Mouse (Mus musculus) CH12.LX (cell line): Measurements from ENCODE around the gene AC140267.1. TPM values are rescaled to one million over a fixed set of nuclear protein-coding genes. Genes with fewer than 3 reads are reported as not detected.

Experiments
- DNase-seq: peaks from one replicate; pipeline ENCODE4 v3.0.0-alpha.2; 2013; ENCODE audit errors: extremely low read depth
- H3K27ac ChIP-seq: 2 replicates; pipeline ENCODE4 v1.5.1; 2012; ENCODE audit warnings: low read depth, mild to moderate bottlenecking, control low read depth, moderate library complexity; ENCODE audit not compliant: insufficient read depth
- H3K27me3 ChIP-seq: replicated peaks from 2 replicates; pipeline ENCODE3; 2012; ENCODE audit warnings: inconsistent platforms
- H3K36me3 ChIP-seq, 2 experiments: replicated peaks in 1 of 2; 2 replicates each; pipeline versions ENCODE3 to v1.6.1; 2012; ENCODE audit warnings: inconsistent platforms in 1 of 2, low read length in 1 of 2, mild to moderate bottlenecking in 1 of 2, mixed read lengths in 1 of 2, moderate library complexity in 1 of 2; ENCODE audit not compliant: control insufficient read depth in 1 of 2, insufficient read depth in 1 of 2
- H3K4me1 ChIP-seq, 2 experiments: 2 replicates each; pipeline ENCODE4 v1.6.1; 2012; ENCODE audit warnings: inconsistent platforms in 1 of 2, moderate library complexity in 1 of 2; ENCODE audit not compliant: insufficient read depth in 2 of 2, control insufficient read depth in 1 of 2
- H3K4me2 ChIP-seq: 2 replicates; pipeline ENCODE4 v1.6.1; 2012; ENCODE audit warnings: low read depth, mild to moderate bottlenecking, control low read depth; ENCODE audit not compliant: poor library complexity, insufficient read depth, severe bottlenecking
- H3K4me3 ChIP-seq, 3 experiments: fragments of 150-350 bp in 1 of 3; sonication (generic) in 1 of 3; replicated peaks in 1 of 3; 2 replicates each; pipeline versions ENCODE3 to v1.5.1; 2011 to 2012; ENCODE audit warnings: low read depth in 2 of 3, low read length in 2 of 3, mild to moderate bottlenecking in 2 of 3, moderate library complexity in 2 of 3, control low read depth in 1 of 3, improper control_type of control experiment in 1 of 3, inconsistent platforms in 1 of 3, mixed read lengths in 1 of 3; ENCODE audit not compliant: poor library complexity in 1 of 3
- H3K79me2 ChIP-seq: replicated peaks from 2 replicates; pipeline ENCODE4 v1.6.1; 2012; ENCODE audit warnings: mild to moderate bottlenecking, moderate library complexity; ENCODE audit not compliant: control insufficient read depth, poor library complexity, insufficient read depth, severe bottlenecking; ENCODE audit errors: extremely low read depth
- H3K9ac ChIP-seq: 2 replicates; pipeline ENCODE4 v1.6.1; 2012; ENCODE audit warnings: low read depth, mild to moderate bottlenecking, control low read depth, moderate library complexity; ENCODE audit not compliant: insufficient read depth
- H3K9me3 ChIP-seq: replicated peaks from 2 replicates; pipeline ENCODE3; 2012; ENCODE audit warnings: low read length, inconsistent platforms, mixed read lengths
- BHLHE40 ChIP-seq: IDR thresholded peaks from 2 replicates; pipeline ENCODE4 v1.6.1; 2011; ENCODE audit warnings: mild to moderate bottlenecking, low read depth, low read length, improper control_type of control experiment
- CHD1 ChIP-seq: IDR thresholded peaks from 2 replicates; pipeline ENCODE4 v1.6.1; 2012; ENCODE audit warnings: low read depth, low read length, improper control_type of control experiment, inconsistent platforms
- CHD2 ChIP-seq: IDR thresholded peaks from 2 replicates; pipeline ENCODE4 v1.6.1; 2011; ENCODE audit warnings: low read length, improper control_type of control experiment
- CTCF ChIP-seq, 2 experiments: IDR thresholded peaks in 1 of 2; conservative IDR thresholded peaks in 1 of 2; 2 replicates each; pipeline ENCODE4 v1.5.1; 2011 to 2012; ENCODE audit warnings: low read depth in 2 of 2, low read length in 2 of 2, improper control_type of control experiment in 1 of 2, inconsistent platforms in 1 of 2, mild to moderate bottlenecking in 1 of 2, moderate library complexity in 1 of 2
- ELF1 ChIP-seq: IDR thresholded peaks from 2 replicates; pipeline ENCODE4 v1.6.1; 2014; ENCODE audit warnings: low read depth, mild to moderate bottlenecking, inconsistent platforms, low read length, improper control_type of control experiment
- EP300 ChIP-seq: IDR thresholded peaks from 2 replicates; pipeline ENCODE4 v1.6.1; 2011; ENCODE audit warnings: low read length, improper control_type of control experiment
- JUN ChIP-seq: IDR thresholded peaks from 2 replicates; pipeline ENCODE4 v1.6.1; 2011; ENCODE audit warnings: low read depth, mild to moderate bottlenecking, low read length, improper control_type of control experiment, moderate library complexity; ENCODE audit not compliant: insufficient read depth
- JUND ChIP-seq: conservative IDR thresholded peaks from 2 replicates; pipeline ENCODE4 v1.6.1; 2011; ENCODE audit warnings: low read depth, low read length, improper control_type of control experiment
- MAFK ChIP-seq: IDR thresholded peaks from 2 replicates; pipeline ENCODE4 v1.6.1; 2011; ENCODE audit warnings: low read length, improper control_type of control experiment; ENCODE audit not compliant: insufficient replicate concordance
- MYC ChIP-seq: IDR thresholded peaks from 2 replicates; pipeline ENCODE4 v1.6.1; 2011; ENCODE audit warnings: low read depth, mild to moderate bottlenecking, improper control_type of control experiment, low read length
- NRF1 ChIP-seq: IDR thresholded peaks from 2 replicates; pipeline ENCODE4 v1.6.1; 2014; ENCODE audit warnings: low read depth, mild to moderate bottlenecking, inconsistent platforms, low read length, improper control_type of control experiment, moderate library complexity
- RCOR1 ChIP-seq: conservative IDR thresholded peaks from 2 replicates; pipeline ENCODE4 v1.6.1; 2012; ENCODE audit warnings: low read depth, mild to moderate bottlenecking, inconsistent platforms, low read length, improper control_type of control experiment
- SMC3 ChIP-seq: IDR thresholded peaks from 2 replicates; pipeline ENCODE4 v1.6.1; 2011; ENCODE audit warnings: low read depth, low read length, improper control_type of control experiment
- TBP ChIP-seq: conservative IDR thresholded peaks from 2 replicates; pipeline ENCODE4 v1.6.1; 2011; ENCODE audit warnings: low read depth, low read length, improper control_type of control experiment
- TCF12 ChIP-seq: IDR thresholded peaks from 2 replicates; pipeline ENCODE4 v1.6.1; 2014; ENCODE audit warnings: low read depth, mild to moderate bottlenecking, inconsistent platforms, low read length, improper control_type of control experiment
- UBTF ChIP-seq: IDR thresholded peaks from 2 replicates; pipeline ENCODE4 v1.6.1; 2012; ENCODE audit warnings: low read depth, mild to moderate bottlenecking, inconsistent platforms, low read length, improper control_type of control experiment, moderate library complexity
- ZMIZ1 ChIP-seq: IDR thresholded peaks from 2 replicates; pipeline ENCODE4 v1.6.1; 2012; ENCODE audit warnings: low read depth, mild to moderate bottlenecking, inconsistent platforms, low read length, improper control_type of control experiment
- ZNF384 ChIP-seq: IDR thresholded peaks from 2 replicates; pipeline ENCODE4 v1.6.1; 2012; ENCODE audit warnings: low read depth, low read length, improper control_type of control experiment, inconsistent platforms
- dilution Hi-C: fragments of 300-500 bp; cut with MboI; formaldehyde crosslinking; loops from 2 replicates; pipeline ENCODE4 v1.14.3; 2020; ENCODE audit warnings: low sequenced_read_pairs; ENCODE audit not compliant: extremely low pct_unique_long_range_greater_than_20kb, extremely low pct_ligation_motif_present
- in situ Hi-C: fragments of 300-500 bp; cut with MboI; formaldehyde crosslinking; loops from 3 replicates; pipeline ENCODE4 v1.14.3; 2019; ENCODE audit warnings: low sequenced_read_pairs, low pct_ligation_motif_present, low pct_unique_long_range_greater_than_20kb, mixed read lengths
- polyA plus RNA-seq: library from polyadenylated mRNA; unstranded; fragments of >175 nt; gene quantifications from 2 replicates; pipeline ENCODE4 v1.2.1, GENCODE M21; 2012; ENCODE audit warnings: low read depth; ENCODE audit not compliant: insufficient read length
- total RNA-seq, 2 experiments: library from RNA; depleted of rRNA; stranded (reverse); fragments of 300-350 nt in 1 of 2; fragments of >200 nt in 1 of 2; gene quantifications; 2 replicates each; pipeline ENCODE4 v1.2.3; 2012 to 2014

Gene AC140267.1
- total and polyA plus RNA-seq, 3 experiments: not detected

- TF ChIP-seq CHD1 (no peak), ZMIZ1 (no peak), CHD2 (peak; percentile 34), MAFK (no peak), BHLHE40 (no peak), MYC (0 out of 2 replicates have a peak, but pooled peaks have one; percentile 48), TCF12 (no peak), JUND (no peak), ELF1 (0 out of 2 replicates have a peak, but pooled peaks have one; percentile 11), ZNF384 (no peak), SMC3 (peak; percentile 80), RCOR1 (no peak), NRF1 (no peak)
- TF ChIP-seq, all 38 proteins: peak for 8
Observed at GRCm38 (mm10) chr15:80215716-80216479, 19.7 kb upstream of the AC140267.1 start (continued).

GRCm38 (mm10) chr15:80216480-80216820, 19.2 kb upstream of the AC140267.1 start:
- H3K9ac ChIP-seq: no peak overlapping the region
- no peak overlapping the region for H3K4me3 ChIP-seq
- H3K36me3 ChIP-seq: peaks cover 0 to 1% of the 10 kb centered on the region in 2 experiments
- H3K79me2 ChIP-seq: no peaks in the 10 kb centered on the region
- no peak for DNase-seq
- no peak overlapping the region for H3K4me2 ChIP-seq
- no peaks in the 10 kb centered on the region for H3K9me3 ChIP-seq
- in situ Hi-C loops (loop anchor here (5.0 kb wide), 1 partner anchor 41 kb away; the partner anchor contains the start of gene Atf4), dilution Hi-C loops (no loop called here)
- peaks cover 23% of the 10 kb centered on the region for H3K27me3 ChIP-seq
- H3K27ac ChIP-seq: no peak overlapping the region
- 0 out of 2 replicates have a peak, but pooled peaks have one; percentile 23 for TF ChIP-seq TBP
- peak in 1 of 2 experiments; percentile 1; a peak in 1 of 4 replicates for TF ChIP-seq CTCF (conservative IDR thresholded peaks at IDR 0.05 in 1 of 2, IDR thresholded peaks at IDR 0.05 in 1 of 2; ENCODE audit: low read depth in 2 of 2, low read length in 2 of 2)
- no peak for TF ChIP-seq TCF12
- no peak for TF ChIP-seq JUN
- H3K4me1 ChIP-seq: peaks cover 10 to 34% of the 10 kb centered on the region in 2 experiments

GRCm38 (mm10) chr15:80217476-80217875, 18.2 kb upstream of the AC140267.1 start:
- H3K4me2 ChIP-seq: no peak overlapping the region
- dilution Hi-C loops: no loop called here
- H3K9me3 ChIP-seq: no peaks in the 10 kb centered on the region
- TF ChIP-seq BHLHE40: no peak
- no peak for TF ChIP-seq JUN
- no peak for TF ChIP-seq SMC3
- no peak for TF ChIP-seq CHD1
- TF ChIP-seq UBTF: no peak
- no peak for TF ChIP-seq EP300
- H3K79me2 ChIP-seq: no peaks in the 10 kb centered on the region
- DNase-seq: no peak
- in situ Hi-C loops: loop anchor here (5.0 kb wide), 1 partner anchor 40 kb away; the partner anchor contains the start of gene Atf4
- peaks cover 10 to 34% of the 10 kb centered on the region in 2 experiments for H3K4me1 ChIP-seq
- no peak overlapping the region for H3K9ac ChIP-seq
- H3K27ac ChIP-seq: no peak overlapping the region
- peaks cover 0 to 1% of the 10 kb centered on the region in 2 experiments for H3K36me3 ChIP-seq
- peaks cover 23% of the 10 kb centered on the region for H3K27me3 ChIP-seq
- H3K4me3 ChIP-seq: no peak overlapping the region
